Mouse (Mus musculus) adrenal gland, postnatal 25 days (tissue): ENCODE measurements around the gene Zfp410. TPM values are rescaled to one million over a fixed set of nuclear protein-coding genes. Genes with fewer than 3 reads are reported as not detected.

Source experiments
- DNase-seq: peaks from one replicate; pipeline ENCODE4 v3.0.0; 2021; ENCODE audit warnings: mixed read lengths
- total RNA-seq: library from RNA; stranded (reverse); gene quantifications from 2 replicates; pipeline ENCODE4 v1.2.3, GENCODE M21; 2021

Zfp410 gene
- total RNA-seq, 1 experiment from 2014 or later, result 41.4 TPM

- DNase-seq, result peak; percentile 94
These were observed 45.2 kb downstream of the Zfp410 start, which contains the start of the genes Coq6 and Fam161b for GRCm38 (mm10) chr12:84361555-84362489. Gene Coq6, plus strand, starts transcription at chr12:84361657. Gene Fam161b, minus strand, starts transcription at chr12:84361833.

GRCm38 (mm10) chr12:84362872-84363271, 46.2 kb downstream of the Zfp410 start:
- no peak for DNase-seq

- DNase-seq, result no peak
These were observed 47.6 kb downstream of the Zfp410 start for GRCm38 (mm10) chr12:84364291-84364690.

GRCm38 (mm10) chr12:84365137-84365536, 48.5 kb downstream of the Zfp410 start:
- DNase-seq, result no peak

GRCm38 (mm10) chr12:84366971-84367370, 50.3 kb downstream of the Zfp410 start:
- DNase-seq, result no peak

GRCm38 (mm10) chr12:84371647-84372046, 55.0 kb downstream of the Zfp410 start:
- DNase-seq, result no peak

GRCm38 (mm10) chr12:84373831-84374481, 57.3 kb downstream of the Zfp410 start:
- DNase-seq, result no peak

GRCm38 (mm10) chr12:84382369-84382768, 65.7 kb downstream of the Zfp410 start:
- no peak for DNase-seq

- peak; percentile 39 for DNase-seq
These were observed 68.0 kb downstream of the Zfp410 start for GRCm38 (mm10) chr12:84384644-84385081.

- DNase-seq, result no peak
These were observed 68.8 kb downstream of the Zfp410 start for GRCm38 (mm10) chr12:84385408-84385807.

- DNase-seq, result no peak
These were observed 71.4 kb downstream of the Zfp410 start for GRCm38 (mm10) chr12:84388097-84388496.

GRCm38 (mm10) chr12:84388774-84389400, 72.2 kb downstream of the Zfp410 start:
- DNase-seq, result no peak

GRCm38 (mm10) chr12:84390336-84390735, 73.7 kb downstream of the Zfp410 start:
- no peak for DNase-seq

GRCm38 (mm10) chr12:84392681-84393080, 76.0 kb downstream of the Zfp410 start:
- DNase-seq, result no peak

Other genes starting within 250 kb of the Zfp410 start
- gene Acot5, start 247.5 kb upstream of the Zfp410 start, total RNA-seq, result 0.33 TPM in 1 of 2 replicates, not detected in the other
- gene Acot6, start 216.2 kb upstream of the Zfp410 start, total RNA-seq, result 4.9 and 5.0 TPM in 2 replicates
- 11.9 and 20.7 TPM in 2 replicates for gene Dnal1, start 202.5 kb upstream of the Zfp410 start, total RNA-seq
- 0.64 TPM in 1 of 2 replicates, not detected in the other for gene Pnma1, start 168.4 kb upstream of the Zfp410 start, total RNA-seq
- gene Elmsan1, start 98.0 kb upstream of the Zfp410 start, total RNA-seq, result 22.3 and 32.8 TPM in 2 replicates
- 74.9 and 93.1 TPM in 2 replicates for gene Ptgr2, start 31.6 kb upstream of the Zfp410 start, total RNA-seq
- 53.9 and 67.3 TPM in 2 replicates for gene Coq6, start 44.8 kb downstream of the Zfp410 start, total RNA-seq
- gene Fam161b, start 45.0 kb downstream of the Zfp410 start, total RNA-seq, result 2.9 and 3.0 TPM in 2 replicates
- gene Entpd5, start 92.2 kb downstream of the Zfp410 start, total RNA-seq, result 137 and 159 TPM in 2 replicates
- 3.5 and 4.3 TPM in 2 replicates for gene Bbof1, start 92.2 kb downstream of the Zfp410 start, total RNA-seq
- gene Rnf113a2, start 100.3 kb downstream of the Zfp410 start, total RNA-seq, result 17.9 and 19.3 TPM in 2 replicates
- gene Aldh6a1, start 134.2 kb downstream of the Zfp410 start, total RNA-seq, result 156 and 187 TPM in 2 replicates
- gene Lin52, start 134.6 kb downstream of the Zfp410 start, total RNA-seq, result 18.1 and 18.5 TPM in 2 replicates